Mouse (Mus musculus) limb, embryonic 14.5 days (tissue): ENCODE measurements around the gene Tfg. TPM values are rescaled to one million over a fixed set of nuclear protein-coding genes. Genes with fewer than 3 reads are reported as not detected.

Experiments used
- ATAC-seq: fragments of 200-750 bp; cut with Nextera tagmentation; 2 replicates; pipeline ENCODE4 v1.8.0; 2017; ENCODE audit warnings: low read depth, moderate number of reproducible peaks, moderate TSS enrichment; ENCODE audit not compliant: low FRiP score
- DNase-seq: peaks from one replicate; pipeline ENCODE4 v3.0.0-alpha.2; 2015; ENCODE audit warnings: low spot score
- H3K27ac ChIP-seq: fragments of 300-500 bp; sonication (generic); replicated peaks from 2 replicates; pipeline ENCODE4 v1.5.1; 2014; ENCODE audit warnings: low read depth, mild to moderate bottlenecking, low read length, moderate library complexity, mixed read lengths
- H3K27me3 ChIP-seq: fragments of 300-500 bp; sonication (generic); 2 replicates; pipeline ENCODE4 v1.6.1; 2014; ENCODE audit warnings: low read length, mixed read lengths; ENCODE audit not compliant: control insufficient read depth, insufficient read depth
- H3K36me3 ChIP-seq: fragments of 300-500 bp; sonication (generic); 2 replicates; pipeline ENCODE4 v1.6.1; 2014; ENCODE audit warnings: mild to moderate bottlenecking, low read length, moderate library complexity, mixed read lengths; ENCODE audit not compliant: control insufficient read depth, insufficient read depth
- H3K4me1 ChIP-seq: fragments of 300-500 bp; sonication (generic); 2 replicates; pipeline ENCODE4 v1.6.1; 2014; ENCODE audit warnings: antibody characterized with exemption, low read length, mixed read lengths; ENCODE audit not compliant: control insufficient read depth, insufficient read depth
- H3K4me2 ChIP-seq: fragments of 300-500 bp; sonication (generic); replicated peaks from 2 replicates; pipeline ENCODE4 v1.6.1; 2014; ENCODE audit warnings: low read depth, mild to moderate bottlenecking, low read length, moderate library complexity; ENCODE audit not compliant: severe bottlenecking
- H3K4me3 ChIP-seq: fragments of 300-500 bp; sonication (generic); replicated peaks from 2 replicates; pipeline ENCODE4 v1.5.1; 2014; ENCODE audit warnings: low read length
- H3K9ac ChIP-seq: fragments of 300-500 bp; sonication (generic); 2 replicates; pipeline ENCODE4 v1.6.1; 2014; ENCODE audit warnings: mild to moderate bottlenecking, low read depth, low read length, moderate library complexity; ENCODE audit not compliant: severe bottlenecking
- H3K9me3 ChIP-seq: fragments of 300-500 bp; sonication (generic); 2 replicates; pipeline ENCODE4 v1.6.1; 2016; ENCODE audit warnings: low read length; ENCODE audit not compliant: control insufficient read depth
- POLR2A ChIP-seq: fragments of 200-500 bp; IDR thresholded peaks from 2 replicates; pipeline ENCODE4 v1.8.0; 2012; ENCODE audit warnings: inconsistent platforms, mild to moderate bottlenecking, moderate library complexity, borderline replicate concordance; ENCODE audit not compliant: insufficient read depth, insufficient read length; ENCODE audit errors: extremely low read depth
- WGBS: fragments of 180-500 bp; shearing (Covaris S2); extraction: QIAGEN DNeasy Blood & Tissue Kit; methylation state at CpG from one replicate; pipeline ENCODE4 v1.1.7; 2014; 5-methylcytosine and 5-hydroxymethylcytosine counted together
- polyA plus RNA-seq, 2 experiments: library from polyadenylated mRNA; depleted of rRNA in 1 of 2; stranded (reverse) in 1 of 2; unstranded in 1 of 2; fragments of >200 nt; fragmentation: Nextera tagmentation in 1 of 2; extraction: Ambion mirVana in 1 of 2; gene quantifications; 2 replicates each; pipeline versions ENCODE4 v1.2.1 to v1.2.3; 2012 to 2014

Tfg gene
- 116 and 138 TPM in 2 replicates for polyA plus RNA-seq (2012; rRNA removed)
- polyA plus RNA-seq (2014; fragmentation: Nextera tagmentation; extraction: Ambion mirVana): 154 and 156 TPM in 2 replicates

DNA sequence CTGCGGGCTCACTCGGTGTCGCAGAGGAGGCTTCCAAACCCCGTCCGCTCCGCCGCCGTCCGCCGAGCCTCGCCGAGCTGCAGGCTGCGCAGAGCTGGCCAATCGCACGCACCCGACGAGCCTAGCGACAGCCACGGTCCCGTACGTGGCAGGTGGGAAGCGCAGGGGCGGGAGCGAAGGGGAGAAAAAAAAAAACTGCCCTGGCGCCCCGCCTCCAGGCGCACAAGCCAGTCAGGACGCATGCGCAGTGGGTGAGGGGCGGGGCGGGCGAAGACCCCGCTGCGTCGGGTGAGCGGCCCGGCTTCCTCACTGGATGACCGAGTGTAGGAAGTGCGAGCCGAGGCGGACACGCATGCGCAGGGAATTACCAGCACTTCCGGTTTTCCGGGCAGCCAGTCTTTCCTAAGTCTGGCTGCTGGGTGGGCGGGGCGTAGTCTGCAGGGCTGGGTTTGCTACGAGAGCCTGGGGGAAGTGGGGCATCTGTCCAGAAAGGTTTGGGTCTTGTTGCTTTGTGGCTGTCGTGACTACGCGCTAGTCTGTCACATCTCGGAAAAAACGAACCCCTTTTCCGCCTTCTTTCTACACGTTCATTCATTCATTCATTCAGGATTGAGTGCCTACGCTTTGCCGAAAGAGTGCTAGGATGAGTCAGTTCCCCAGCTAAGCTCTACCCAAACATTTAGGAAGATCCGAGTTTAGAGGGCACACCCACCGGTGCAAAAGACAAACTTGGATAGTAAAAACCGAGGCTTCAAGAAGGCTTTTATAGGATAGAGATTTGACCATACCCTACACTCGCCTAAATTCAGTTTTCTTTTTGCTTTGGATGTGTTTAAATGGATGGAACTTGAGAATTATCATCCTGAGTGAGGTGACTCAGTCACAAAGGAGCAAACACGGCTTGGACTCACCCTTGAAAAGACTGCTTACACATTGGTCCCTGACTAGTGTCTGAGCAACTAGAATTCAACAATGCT lies at the start of gene Tfg:
TSS of gene Tfg (minus strand) at position 227 of the 977 bp plus-strand sequence.
- TF ChIP-seq POLR2A: peak; percentile 75; the same call in 1 of the 2 replicates
- ATAC-seq: peak; percentile 97
- Histone ChIP-seq H3K9ac (peak within 1 kb of the TSS; percentile 90), H3K27ac (peak within 1 kb of the TSS; percentile 98), H3K4me3 (peak within 1 kb of the TSS; percentile 80), H3K9me3 (no peaks in the 10 kb centered on the region), H3K36me3 (peaks cover 2% of the 10 kb centered on the region; the same call in 1 of the 2 replicates), H3K4me1 (peaks cover 7% of the 10 kb centered on the region), H3K4me2 (peak within 1 kb of the TSS; percentile 58), H3K27me3 (no peaks in the 10 kb centered on the region)
- peak; percentile 100 for DNase-seq
- WGBS: under 1% methylated on average over 59 of the region's 62 CpGs

DNA sequence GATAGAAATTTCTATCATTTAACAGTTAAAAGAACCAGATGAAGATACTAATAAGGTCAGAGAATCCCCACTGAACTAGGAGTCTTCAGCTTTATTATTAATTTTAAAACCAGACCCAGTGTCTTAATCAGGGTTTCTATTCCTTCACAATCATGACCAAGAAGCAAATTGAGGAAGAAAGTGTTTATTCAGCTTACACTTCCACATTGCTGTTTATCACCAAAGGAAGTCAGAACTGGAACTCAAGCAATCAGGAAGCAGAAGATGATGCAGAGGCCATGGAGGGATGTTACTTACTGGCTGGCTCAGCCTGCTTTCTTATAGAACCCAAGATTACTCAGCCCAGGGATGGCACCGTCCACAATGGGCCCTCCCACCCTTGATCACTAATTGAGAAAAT lies 11.8 kb upstream of the Tfg start:
- Histone ChIP-seq H3K9ac (no peak overlapping the region), H3K36me3 (no peaks in the 10 kb centered on the region), H3K4me1 (no peaks in the 10 kb centered on the region), H3K27me3 (no peaks in the 10 kb centered on the region), H3K27ac (no peak overlapping the region), H3K4me3 (no peak overlapping the region), H3K4me2 (no peak overlapping the region), H3K9me3 (no peaks in the 10 kb centered on the region)
- 7% methylated on average over 1 of the region's 1 CpGs for WGBS
- DNase-seq (no peak), ATAC-seq (no peak)
- no peak for TF ChIP-seq POLR2A

DNA sequence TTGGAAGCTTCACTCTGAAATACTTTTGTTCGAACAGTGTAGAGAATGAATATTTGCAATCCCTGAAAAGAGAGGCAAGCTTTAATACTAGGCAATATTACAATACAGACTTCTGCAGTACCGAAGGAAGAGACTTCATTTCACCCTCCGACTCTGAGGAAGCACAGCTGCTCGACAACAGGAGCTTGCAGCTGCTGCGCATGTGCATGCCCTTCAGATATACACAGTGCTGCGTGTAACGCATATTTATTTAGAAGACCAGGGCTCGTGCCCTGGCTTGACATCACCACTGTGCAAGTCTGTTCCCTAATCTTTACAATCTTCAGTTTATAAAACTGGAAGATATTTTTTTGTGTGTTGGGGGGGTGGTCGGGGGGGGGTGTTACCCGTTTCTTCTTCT lies 7.7 kb upstream of the Tfg start:
- H3K4me3 ChIP-seq: no peak overlapping the region
- DNase-seq (no peak), ATAC-seq (peak; percentile 53)
- no peaks in the 10 kb centered on the region for H3K27me3 ChIP-seq
- no peak overlapping the region for H3K9ac ChIP-seq
- 77% methylated on average over 10 of the region's 10 CpGs for WGBS
- H3K4me2 ChIP-seq: no peak overlapping the region
- TF ChIP-seq POLR2A: no peak
- no peaks in the 10 kb centered on the region for H3K36me3 ChIP-seq
- no peaks in the 10 kb centered on the region for H3K9me3 ChIP-seq
- H3K27ac ChIP-seq: no peak overlapping the region
- no peaks in the 10 kb centered on the region for H3K4me1 ChIP-seq

DNA sequence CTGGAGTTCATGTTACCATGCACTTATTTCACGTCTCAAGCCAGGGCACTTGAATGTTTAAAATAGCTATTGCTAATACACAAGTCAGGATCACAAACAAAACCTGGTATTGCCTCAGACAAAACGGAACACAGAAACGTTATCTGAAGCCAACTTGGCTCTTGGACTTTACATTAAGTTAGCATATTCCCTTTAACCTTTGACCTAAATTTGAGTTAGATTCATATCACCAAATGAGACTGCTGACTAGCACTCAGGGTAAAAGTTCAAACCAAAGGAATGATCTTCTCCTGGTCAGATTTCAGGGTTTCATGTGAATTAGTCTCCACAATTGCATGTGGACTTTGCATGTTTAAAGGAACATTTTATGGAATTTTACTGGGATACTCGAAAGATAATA lies 5.1 kb upstream of the Tfg start:
- no peak for TF ChIP-seq POLR2A

DNA sequence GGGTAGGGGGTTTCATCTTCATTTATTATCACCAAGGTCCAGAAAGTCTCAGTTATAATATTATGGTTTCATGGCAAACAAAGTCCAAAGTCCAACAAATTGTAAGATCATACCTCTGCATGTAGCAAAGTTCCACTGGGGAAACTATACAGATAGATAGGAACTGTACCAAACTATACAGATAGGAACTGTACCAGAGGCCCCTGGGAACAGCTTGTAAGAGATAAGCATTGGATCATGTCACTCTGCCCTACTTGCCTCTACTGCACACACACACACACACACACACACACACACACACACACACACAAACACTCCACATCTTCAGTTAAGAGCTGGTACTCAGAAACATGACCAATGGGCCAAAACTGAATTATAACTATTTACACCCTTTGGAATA lies 1.8 kb upstream of the Tfg start:
- no peak overlapping the region for H3K27ac ChIP-seq
- H3K4me1 ChIP-seq: peaks cover 7% of the 10 kb centered on the region
- H3K4me3 ChIP-seq: no peak overlapping the region
- no peaks in the 10 kb centered on the region for H3K36me3 ChIP-seq
- no peak for TF ChIP-seq POLR2A
- no peaks in the 10 kb centered on the region for H3K9me3 ChIP-seq
- H3K27me3 ChIP-seq: no peaks in the 10 kb centered on the region
- no peak overlapping the region for H3K9ac ChIP-seq
- DNase-seq (no peak), ATAC-seq (no peak)
- H3K4me2 ChIP-seq: no peak overlapping the region

More for the DNA sequence above, 5.1 kb upstream of the Tfg start:
- Histone ChIP-seq H3K4me1 (no peaks in the 10 kb centered on the region), H3K27me3 (no peaks in the 10 kb centered on the region), H3K4me2 (no peak overlapping the region), H3K9ac (no peak overlapping the region), H3K9me3 (no peaks in the 10 kb centered on the region), H3K27ac (no peak overlapping the region), H3K36me3 (no peaks in the 10 kb centered on the region), H3K4me3 (no peak overlapping the region)
- DNase-seq: no peak
- no peak for ATAC-seq
- WGBS: 68% methylated on average over 4 of the region's 4 CpGs
